In the genomic region with DNA sequence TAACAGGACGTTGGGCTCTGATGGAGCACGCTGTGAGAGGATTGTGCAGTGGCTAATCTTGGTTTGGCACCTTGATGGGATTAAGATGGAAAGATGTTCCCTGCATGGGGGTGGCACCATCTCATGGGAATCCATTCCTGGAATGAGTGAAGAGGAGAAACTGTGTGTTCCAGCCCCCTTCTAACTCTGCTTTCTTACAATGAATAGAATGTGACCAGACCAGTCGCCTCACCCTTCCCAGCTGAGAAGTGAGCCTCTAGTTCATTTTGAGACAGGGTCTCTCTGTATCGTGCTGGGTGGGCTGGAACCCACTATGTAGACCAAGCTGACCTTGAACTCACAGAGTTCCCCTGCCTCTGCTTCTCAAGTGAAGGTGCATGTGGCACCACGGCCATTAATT, we compare ENCODE assay signal across 22 mouse cellular contexts.
"Had no signal": no experiment of that assay in that cellular context is flagged by ENCODE, and none has a peak within 500 bp of the region (broad histone marks: within the 10 kb centered on the region; RNA-seq: fewer than 3 reads in every experiment).

No protein-coding gene starts in this region.

- H3K4me3 ChIP-seq: layer of hippocampus, adult 2 months; left cerebral cortex, adult 2 months; limb, embryonic 12.5 days; limb, embryonic 15.5 days; megakaryocyte, embryonic 14.5 days; midbrain, embryonic 10.5 days; neural tube, embryonic 13.5 days; stomach, embryonic 15.5 days had no signal

- ATAC-seq: liver, postnatal 0 days; lung, postnatal 0 days had no signal

- H3K4me2 ChIP-seq: limb, embryonic 12.5 days; limb, embryonic 15.5 days; liver, embryonic 11.5 days; lung, embryonic 14.5 days; neural tube, embryonic 13.5 days; stomach, embryonic 15.5 days had no signal

- H3K36me3 ChIP-seq: limb, embryonic 12.5 days; limb, embryonic 15.5 days; midbrain, embryonic 10.5 days; neural tube, embryonic 13.5 days; stomach, embryonic 15.5 days had no signal

- H3K9me3 ChIP-seq: limb, embryonic 12.5 days; limb, embryonic 15.5 days; megakaryocyte, embryonic 14.5 days; midbrain, embryonic 10.5 days; neural tube, embryonic 13.5 days; stomach, embryonic 15.5 days had no signal

- DNase-seq: kidney, adult 18-20 months; layer of hippocampus, adult 9-11 months; layer of hippocampus, postnatal 36 days; left cerebral cortex, postnatal 4 days; liver, postnatal 0 days; lung, embryonic 14.5 days; midbrain, embryonic 14.5 days; retina, postnatal 1 day; right cerebral cortex, postnatal 25 days; spleen, adult 18-20 months; thymus, postnatal 25 days had no signal

- H3K27ac ChIP-seq: layer of hippocampus, adult 2 months; left cerebral cortex, adult 2 months; limb, embryonic 12.5 days; liver, embryonic 14.5 days; neural tube, embryonic 13.5 days; stomach, embryonic 15.5 days had no signal

- H3K9ac ChIP-seq: limb, embryonic 12.5 days; limb, embryonic 15.5 days; liver, embryonic 14.5 days; liver, postnatal 0 days; lung, embryonic 14.5 days; neural tube, embryonic 13.5 days; stomach, embryonic 15.5 days had no signal

- H3K27me3 ChIP-seq: limb, embryonic 12.5 days; limb, embryonic 15.5 days; neural tube, embryonic 13.5 days; stomach, embryonic 15.5 days had no signal
